Mouse (Mus musculus): ENCODE results near the gene Rrp1. TPM values are rescaled to one million over a fixed set of nuclear protein-coding genes. Genes with fewer than 3 reads are reported as not detected.

Gene Rrp1
- 76.6 and 90.3 TPM in 2 replicates for polyA plus RNA-seq (2012; rRNA removed; ENCODE audit: low replicate concordance)

GRCm38 (mm10) chr10:78412319-78413151 is at the start of gene Rrp1:
Gene Rrp1, minus strand, starts transcription at chr10:78413043.

GRCm38 (mm10) chr10:78425181-78426041 is 12.6 kb upstream of the Rrp1 start, which contains the start of gene Cstb:
Gene Cstb, plus strand, starts transcription at chr10:78425669.

GRCm38 (mm10) chr10:78351887-78352665 is 60.8 kb downstream of the Rrp1 start, which contains the start of gene Agpat3:
Gene Agpat3, minus strand, starts transcription at chr10:78352489.

Other genes with a start within 250 kb of the Rrp1 start
- 131 and 216 TPM in 2 replicates for gene D10Jhu81e, start 243.3 kb downstream of the Rrp1 start, polyA plus RNA-seq (2012; rRNA removed; ENCODE audit: low replicate concordance)
- gene Pwp2, start 227.9 kb downstream of the Rrp1 start, polyA plus RNA-seq (2012; rRNA removed; ENCODE audit: low replicate concordance): 7.8 and 19.7 TPM in 2 replicates
- 49.3 and 56.1 TPM in 2 replicates for gene Trappc10, start 168.4 kb downstream of the Rrp1 start, polyA plus RNA-seq (2012; rRNA removed; ENCODE audit: low replicate concordance)
- 416 and 518 TPM in 2 replicates for gene Agpat3, start 60.6 kb downstream of the Rrp1 start, polyA plus RNA-seq (2012; rRNA removed; ENCODE audit: low replicate concordance)
- gene Cstb, start 12.6 kb upstream of the Rrp1 start, polyA plus RNA-seq (2012; rRNA removed; ENCODE audit: low replicate concordance): 89.2 and 103 TPM in 2 replicates
- gene Pdxk, start 51.9 kb upstream of the Rrp1 start, polyA plus RNA-seq (2012; rRNA removed; ENCODE audit: low replicate concordance): 45.4 and 110 TPM in 2 replicates
- gene Olfr1358, start 104.4 kb upstream of the Rrp1 start, polyA plus RNA-seq (2012; rRNA removed; ENCODE audit: low replicate concordance): 0.76 TPM in 1 of 2 replicates, not detected in the other
- gene Ilvbl, start 161.3 kb upstream of the Rrp1 start, polyA plus RNA-seq (2012; rRNA removed; ENCODE audit: low replicate concordance): 32.1 and 63.2 TPM in 2 replicates
- gene Syde1, start 178.9 kb upstream of the Rrp1 start, polyA plus RNA-seq (2012; rRNA removed; ENCODE audit: low replicate concordance): 50.6 and 51.1 TPM in 2 replicates
- not detected in 2 replicates for gene Olfr1357, start 205.0 kb upstream of the Rrp1 start, polyA plus RNA-seq (2012; rRNA removed; ENCODE audit: low replicate concordance)